Mouse (Mus musculus) lung, embryonic 16.5 days (tissue): ENCODE results near the gene Trdmt1. TPM values are rescaled to one million over a fixed set of nuclear protein-coding genes. Genes with fewer than 3 reads are reported as not detected.

Experiments used
- polyA plus RNA-seq: library from polyadenylated mRNA; unstranded; fragments of >200 nt; fragmentation: Nextera tagmentation; extraction: Ambion mirVana; gene quantifications from 2 replicates; pipeline ENCODE4 v1.2.1, GENCODE M21; 2015

Gene Trdmt1
- polyA plus RNA-seq, 1 experiment from 2014 or later = 16.5 TPM

Other genes starting within 250 kb of the Trdmt1 start
- gene Cubn, start 52.9 kb downstream of the Trdmt1 start, polyA plus RNA-seq = 0.65 and 0.75 TPM in 2 replicates
- gene Vim, start 29.3 kb upstream of the Trdmt1 start, polyA plus RNA-seq = 922 and 967 TPM in 2 replicates
- gene St8sia6, start 249.4 kb upstream of the Trdmt1 start, polyA plus RNA-seq = 0.78 and 1.4 TPM in 2 replicates